Mouse (Mus musculus): ENCODE data around the gene Pitx2. TPM values are rescaled to one million over a fixed set of nuclear protein-coding genes. Genes with fewer than 3 reads are reported as not detected.

The Pitx2 gene
- total RNA-seq, 2 experiments from 2014 or later, result not detected

- no peak for ATAC-seq (replicated peaks; ENCODE audit: low FRiP score, poor library complexity, severe bottlenecking)
Measured at GRCm38 (mm10) chr3:129238010-129238409, 38.3 kb downstream of the Pitx2 start.

GRCm38 (mm10) chr3:129238664-129239258, 39.1 kb downstream of the Pitx2 start:
- no peak for ATAC-seq (replicated peaks; ENCODE audit: low FRiP score, poor library complexity, severe bottlenecking)

GRCm38 (mm10) chr3:129250997-129251396, 51.3 kb downstream of the Pitx2 start:
- no peak for ATAC-seq (replicated peaks; ENCODE audit: low FRiP score, poor library complexity, severe bottlenecking)

GRCm38 (mm10) chr3:129254246-129254645, 54.6 kb downstream of the Pitx2 start:
- ATAC-seq (replicated peaks; ENCODE audit: low FRiP score, poor library complexity, severe bottlenecking), result no peak

GRCm38 (mm10) chr3:129256283-129256682, 56.6 kb downstream of the Pitx2 start:
- no peak for ATAC-seq (replicated peaks; ENCODE audit: low FRiP score, poor library complexity, severe bottlenecking)

GRCm38 (mm10) chr3:129256766-129257165, 57.1 kb downstream of the Pitx2 start:
- ATAC-seq (replicated peaks; ENCODE audit: low FRiP score, poor library complexity, severe bottlenecking), result no peak

GRCm38 (mm10) chr3:129258497-129258896, 58.8 kb downstream of the Pitx2 start:
- no peak for ATAC-seq (replicated peaks; ENCODE audit: low FRiP score, poor library complexity, severe bottlenecking)

Other genes with a start within 250 kb of the Pitx2 start
- 0.84 TPM in 1 of 2 replicates, not detected in the other for gene Enpep, start 132.8 kb downstream of the Pitx2 start, total RNA-seq (2015; ENCODE audit: low replicate concordance)
- 2.6 TPM in 1 of 2 replicates, not detected in the other for gene Enpep, start 132.8 kb downstream of the Pitx2 start, total RNA-seq (2017; ENCODE audit: low replicate concordance)

All from erythroid progenitor cell, adult 5-6 weeks (primary cell).